Mouse (Mus musculus): Measurements from ENCODE around the gene Aldh3b2.

Gene Aldh3b2

DNA sequence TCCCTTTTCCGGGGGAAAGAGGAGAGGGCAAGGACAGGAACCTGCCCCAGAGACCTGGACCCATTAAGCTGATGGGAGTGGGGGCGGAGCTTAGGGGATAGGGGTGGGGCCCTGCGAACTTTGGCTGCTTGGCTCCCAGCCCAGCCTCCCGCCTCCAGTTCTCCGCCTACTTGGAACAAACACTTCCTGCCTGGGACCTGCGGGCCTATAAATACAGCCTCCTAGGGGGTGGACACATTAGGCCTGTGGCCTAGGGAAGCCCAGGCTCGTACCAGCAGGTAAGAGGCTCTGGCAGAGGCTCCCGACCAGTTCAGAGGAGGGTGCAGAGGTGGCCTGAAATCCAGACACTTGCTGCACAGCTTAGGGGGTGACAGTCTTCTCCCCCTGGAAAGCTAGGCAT lies 14.2 kb downstream of the Aldh3b2 start, which contains the start of gene Acy3:
Acy3 (plus strand) TSS at position 237 of the 400 bp plus-strand sequence.
- DNase-seq (ENCODE audit: low read depth, low spot score), result peak; percentile 31

DNA sequence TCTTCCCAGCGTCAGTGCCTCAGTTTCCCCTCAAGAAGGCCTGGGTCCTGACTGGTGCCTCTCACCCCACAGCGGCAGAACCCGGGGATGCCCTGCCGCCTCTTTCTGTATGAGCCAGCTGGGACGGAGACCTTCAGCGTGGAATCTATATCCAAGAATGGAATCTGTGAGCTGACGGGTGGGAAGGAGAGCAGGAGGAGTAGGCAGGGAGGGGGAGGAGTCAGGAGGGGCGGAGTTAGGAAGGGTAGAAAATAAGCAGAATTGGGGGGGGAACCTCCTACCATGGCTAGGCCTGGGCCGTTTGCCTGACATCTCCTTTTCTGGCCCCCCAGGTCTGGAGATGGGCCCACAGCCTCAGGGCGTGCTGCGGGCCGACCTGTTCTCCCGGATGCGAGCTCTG lies 15.9 kb downstream of the Aldh3b2 start:
- no peak for DNase-seq (ENCODE audit: low read depth, low spot score)

DNA sequence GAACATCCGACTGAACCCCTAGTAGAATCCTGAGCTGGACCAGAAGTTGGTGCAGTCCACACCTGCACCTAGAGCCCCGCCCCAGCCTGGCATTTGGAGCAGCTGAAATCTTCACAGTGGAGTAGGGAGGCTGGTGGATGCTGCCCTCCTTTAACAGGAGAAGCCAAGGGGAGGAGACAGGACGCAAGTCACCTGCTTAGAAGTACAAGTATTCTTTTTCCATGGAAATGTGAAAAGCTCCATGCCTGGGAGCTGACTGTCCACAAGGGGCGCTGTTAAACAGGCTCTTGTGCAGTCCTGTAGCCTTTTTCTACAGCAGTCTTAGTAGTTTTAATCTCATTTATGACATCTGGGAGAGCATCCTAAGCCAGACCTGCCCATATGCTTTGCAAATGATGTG lies 16.6 kb downstream of the Aldh3b2 start:
- DNase-seq (ENCODE audit: low read depth, low spot score), result no peak

DNA sequence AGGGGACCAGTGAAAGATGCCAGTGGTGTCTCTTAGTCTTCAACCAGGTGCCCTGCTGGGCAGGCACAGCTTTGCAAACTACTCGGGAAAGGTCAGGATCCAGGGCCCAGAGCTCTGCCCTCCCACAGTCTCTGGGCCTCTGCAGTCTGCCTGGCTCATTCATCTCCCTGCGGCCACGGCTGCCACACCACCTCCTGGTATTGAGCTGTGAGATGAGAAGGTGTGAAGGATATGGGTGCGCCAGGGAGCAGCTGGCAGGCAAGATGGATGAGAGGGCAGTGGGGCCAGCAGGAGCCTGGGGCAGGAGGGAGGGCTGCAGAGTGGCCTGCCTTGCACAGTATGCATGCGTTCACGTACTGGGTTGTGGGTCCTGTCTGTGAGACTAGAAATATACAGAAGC lies 18.7 kb downstream of the Aldh3b2 start:
- no peak for DNase-seq (ENCODE audit: low read depth, low spot score)

DNA sequence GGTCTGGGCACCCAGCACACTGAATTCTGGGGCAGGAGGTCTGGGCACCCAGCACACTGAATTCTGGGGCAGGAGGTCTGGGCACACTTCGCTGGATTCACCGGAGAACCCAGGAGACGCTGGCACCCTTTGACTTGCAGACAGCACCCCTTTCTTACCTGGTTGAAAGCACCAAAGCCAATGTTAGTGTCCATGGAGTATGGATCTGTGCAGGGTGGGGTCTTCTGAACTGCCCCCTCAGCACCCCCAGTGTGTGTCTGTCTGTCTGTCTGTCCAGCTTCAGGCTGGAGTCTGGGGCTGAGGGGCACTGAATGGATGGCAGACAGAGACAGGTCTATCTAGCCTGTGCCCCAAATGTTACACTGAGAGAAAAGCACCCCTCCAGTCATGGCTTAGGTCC lies 19.4 kb downstream of the Aldh3b2 start:
- no peak for DNase-seq (ENCODE audit: low read depth, low spot score)

DNA sequence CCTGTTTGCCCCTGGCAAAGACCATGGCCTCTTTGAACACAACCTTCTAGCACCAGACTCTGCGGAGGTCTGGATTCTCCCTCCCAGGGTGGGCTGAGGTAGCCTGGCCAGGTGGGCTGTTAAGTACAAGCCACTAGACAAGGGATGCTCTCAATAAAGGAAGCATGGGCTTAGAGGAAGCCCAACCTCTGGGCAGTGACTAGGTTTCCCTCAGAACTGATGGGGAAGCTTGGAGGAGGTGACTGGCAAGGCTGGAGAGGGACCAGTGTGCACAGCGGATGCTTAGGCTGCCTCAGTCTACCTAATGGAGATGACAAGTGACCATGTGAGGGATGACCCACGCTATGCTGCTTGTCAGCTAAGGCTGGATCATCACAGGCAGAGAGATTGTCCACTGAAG lies 19.8 kb downstream of the Aldh3b2 start:
- no peak for DNase-seq (ENCODE audit: low read depth, low spot score)

DNA sequence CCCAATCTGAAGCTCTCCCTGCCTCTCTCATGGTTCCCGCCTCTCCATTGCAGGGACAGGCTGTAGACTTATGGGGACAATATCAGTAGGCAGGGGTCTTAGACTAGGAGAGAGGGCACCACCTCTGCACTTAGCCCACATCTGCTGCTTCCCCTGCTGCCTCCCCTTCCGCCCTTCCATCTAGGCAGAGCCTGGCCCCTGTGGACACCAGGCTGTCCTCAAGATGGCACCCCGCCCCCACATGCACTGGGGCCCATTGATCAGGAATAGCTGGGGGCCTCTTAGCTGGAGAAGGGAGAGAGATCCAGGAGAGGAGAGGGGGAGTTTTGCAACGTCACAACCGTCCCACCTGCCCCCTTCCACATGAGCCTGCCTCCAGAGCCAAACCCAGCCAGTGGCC lies 20.3 kb downstream of the Aldh3b2 start, which contains the start of gene Tbx10:
Tbx10 (plus strand) TSS at position 337 of the 400 bp plus-strand sequence.
- DNase-seq (ENCODE audit: low read depth, low spot score), result no peak

DNA sequence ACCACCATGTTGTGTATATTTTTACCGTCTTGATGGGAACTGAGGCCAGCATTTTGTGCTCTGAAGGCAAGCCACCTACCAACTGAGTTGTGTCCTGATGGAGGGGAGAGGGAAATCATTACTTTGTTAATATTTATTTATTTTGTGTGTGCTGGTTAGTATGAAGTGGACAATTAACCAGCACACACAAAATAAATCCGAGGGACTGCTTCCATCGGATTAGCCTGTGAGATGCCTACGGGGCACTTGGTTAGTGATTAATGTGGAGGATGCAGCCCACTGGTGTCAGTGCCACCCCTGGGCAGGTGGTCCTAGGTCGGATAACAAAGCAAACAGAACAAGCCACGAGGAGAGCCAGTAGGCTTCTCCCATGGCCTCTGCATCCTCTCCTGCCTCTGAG lies 22.8 kb downstream of the Aldh3b2 start:
- DNase-seq (ENCODE audit: low read depth, low spot score), result no peak

DNA sequence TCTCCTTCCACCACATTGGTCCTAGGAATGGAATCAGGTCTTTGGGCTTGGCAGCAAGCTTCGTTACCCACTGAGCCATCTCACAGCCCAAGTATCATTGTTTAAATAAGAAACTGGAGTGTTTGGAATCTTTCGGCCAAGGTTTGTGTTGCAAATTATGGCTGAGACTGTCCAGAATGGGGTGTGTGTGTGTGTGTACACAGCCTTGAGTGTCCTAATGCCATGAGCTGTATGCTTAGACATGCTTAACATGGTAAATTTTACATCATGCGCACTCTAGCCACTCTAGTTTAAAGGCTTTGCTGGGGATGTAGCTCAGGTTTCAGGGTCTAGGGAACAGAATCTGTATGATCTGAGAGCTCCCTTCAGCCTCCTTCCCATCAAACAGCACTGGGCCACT lies 23.4 kb downstream of the Aldh3b2 start:
- no peak for DNase-seq (ENCODE audit: low read depth, low spot score)

DNA sequence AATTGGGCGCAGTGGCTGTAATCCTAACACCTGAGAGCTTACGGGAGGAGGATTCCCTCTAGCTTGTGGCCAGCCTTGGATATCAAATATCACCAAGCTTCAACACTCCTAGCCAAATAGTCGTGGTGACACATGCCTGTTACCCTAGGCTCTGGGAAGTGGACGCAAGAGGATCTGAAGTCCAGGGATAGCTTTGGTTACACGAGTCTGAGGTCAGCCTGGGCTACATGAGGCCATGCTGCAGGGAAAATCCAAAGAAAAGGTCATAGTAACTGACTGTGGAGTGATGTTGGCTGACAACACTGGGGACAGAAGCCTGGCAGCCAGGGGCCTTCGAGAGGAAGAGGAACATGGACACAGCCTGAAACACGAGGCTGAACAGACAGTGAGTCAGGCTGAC lies 24.0 kb downstream of the Aldh3b2 start:
- no peak for DNase-seq (ENCODE audit: low read depth, low spot score)

DNA sequence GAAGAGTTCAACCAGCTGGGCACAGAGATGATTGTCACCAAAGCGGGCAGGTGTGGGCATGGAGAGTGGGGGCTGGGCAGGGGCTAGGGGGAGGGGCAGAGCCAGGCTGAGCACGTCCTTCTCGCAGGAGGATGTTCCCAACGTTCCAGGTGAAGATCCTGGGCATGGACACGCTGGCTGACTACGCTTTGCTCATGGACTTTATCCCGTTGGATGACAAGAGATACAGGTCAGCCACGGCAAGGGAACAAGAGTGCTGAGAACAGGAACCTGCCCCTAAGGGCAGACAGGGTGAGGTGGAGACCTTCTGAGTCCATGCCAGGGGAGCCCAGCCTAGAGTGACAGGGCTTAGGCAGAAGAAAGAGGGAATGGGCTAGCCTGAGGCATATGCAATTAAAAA lies 24.6 kb downstream of the Aldh3b2 start:
- no peak for DNase-seq (ENCODE audit: low read depth, low spot score)

DNA sequence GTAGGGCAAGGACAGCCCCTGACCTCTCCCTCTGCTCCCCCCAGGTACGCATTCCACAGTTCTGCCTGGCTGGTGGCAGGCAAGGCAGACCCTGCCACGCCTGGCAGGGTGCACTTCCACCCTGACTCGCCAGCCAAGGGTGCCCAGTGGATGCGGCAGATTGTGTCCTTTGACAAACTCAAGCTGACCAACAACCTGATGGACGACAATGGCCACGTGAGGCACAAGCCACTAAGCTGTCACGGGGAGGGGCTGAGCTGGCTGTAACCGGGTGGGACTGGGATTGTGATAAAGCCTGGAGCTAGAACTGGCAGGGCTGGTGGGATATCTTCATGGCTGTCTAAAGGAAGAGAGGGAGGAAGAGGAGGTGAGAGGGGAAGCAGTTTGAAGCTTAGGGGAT lies 25.1 kb downstream of the Aldh3b2 start:
- no peak for DNase-seq (ENCODE audit: low read depth, low spot score)

DNA sequence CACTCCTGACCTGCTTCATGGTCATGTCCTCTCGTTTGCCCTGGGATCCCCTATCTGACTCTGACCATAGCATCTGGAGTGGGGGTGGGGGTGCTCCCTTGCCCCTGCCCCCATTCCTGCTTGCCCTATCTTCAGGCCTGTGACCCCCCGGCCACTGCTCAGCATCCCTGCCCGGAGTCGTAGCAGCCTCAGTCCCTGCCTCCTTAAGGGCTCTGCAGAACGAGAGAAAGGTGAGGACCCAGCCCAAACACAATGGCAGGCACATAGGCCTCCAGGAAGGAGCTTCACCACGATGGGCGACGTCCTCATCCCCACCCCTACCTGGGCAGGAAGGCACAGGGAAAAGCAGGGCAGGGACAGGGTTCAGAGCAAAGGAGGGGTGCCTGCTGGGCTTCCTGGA lies 26.2 kb downstream of the Aldh3b2 start:
- no peak for DNase-seq (ENCODE audit: low read depth, low spot score)

DNA sequence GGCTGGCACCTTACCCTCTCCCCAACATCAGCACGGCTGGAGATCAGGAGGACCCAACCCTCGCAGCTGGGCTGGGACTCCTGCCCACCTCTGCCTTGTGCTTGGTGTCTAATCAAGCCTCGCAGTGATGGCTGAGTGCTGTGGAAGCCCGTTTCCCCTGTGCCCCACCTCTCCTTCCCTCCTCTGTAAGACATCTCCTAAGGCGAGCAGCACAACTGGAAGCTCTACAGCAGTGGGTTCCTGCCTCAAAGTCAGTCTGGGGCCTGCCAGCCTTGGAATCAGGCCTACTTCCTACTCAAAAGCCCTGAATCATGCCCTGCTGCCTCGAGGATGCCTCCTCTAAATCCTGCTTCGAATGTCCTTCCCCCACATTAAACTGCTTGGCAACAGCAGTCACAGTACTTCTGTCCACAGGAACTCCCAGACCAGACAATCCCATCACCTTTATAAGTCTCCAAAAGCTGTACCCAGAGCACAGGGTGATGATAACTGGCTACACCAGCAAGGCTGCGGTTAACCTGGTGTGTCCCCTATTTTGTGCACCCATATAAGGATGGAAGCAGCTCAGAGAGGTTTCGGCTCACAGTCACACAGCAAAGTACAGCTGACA lies 27.1 kb downstream of the Aldh3b2 start:
- DNase-seq (ENCODE audit: low read depth, low spot score), result no peak

DNA sequence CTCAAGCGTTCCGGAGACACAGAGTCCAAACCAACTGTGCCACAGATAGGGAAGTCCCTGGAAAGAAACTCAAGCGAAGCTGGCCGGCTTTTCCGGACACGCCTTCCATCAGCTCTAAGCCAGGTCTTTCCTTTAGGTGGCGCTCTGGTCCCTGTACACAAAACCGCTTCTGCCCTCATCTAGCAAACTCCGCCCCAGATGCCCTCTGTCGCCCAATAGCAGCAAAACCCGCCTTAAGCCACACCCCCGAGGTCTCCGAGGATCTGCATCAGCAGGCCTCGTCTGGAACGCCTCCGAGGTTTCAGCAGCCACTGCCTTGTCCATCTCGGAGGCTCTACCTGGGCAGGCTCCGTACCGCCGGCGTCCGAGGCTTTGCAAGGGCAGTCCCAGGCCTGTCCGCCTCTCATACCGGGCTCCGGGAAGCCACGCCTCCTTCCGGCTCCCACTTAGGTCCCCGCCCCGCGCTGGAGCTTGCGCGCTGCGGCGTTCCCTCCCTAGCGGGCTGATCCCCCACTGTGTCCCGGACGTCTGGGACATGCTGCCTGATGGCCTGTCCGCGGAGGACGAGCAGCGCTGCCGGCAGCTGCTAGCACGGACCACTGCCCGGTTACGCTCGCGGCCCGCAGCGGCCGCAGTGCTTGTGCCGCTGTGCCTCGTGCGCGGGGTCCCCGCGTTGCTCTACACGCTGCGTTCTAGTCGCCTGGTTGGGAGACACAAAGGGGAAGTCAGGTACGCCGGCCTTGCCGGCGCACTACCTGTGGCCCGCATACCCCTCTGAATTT lies 28.2 kb downstream of the Aldh3b2 start, which contains the start of the genes Nudt8 and Gm49405:
Nudt8 (plus strand) TSS at position 462 of the 782 bp plus-strand sequence.
Gm49405 (plus strand) TSS at position 508 of the 782 bp plus-strand sequence.
- DNase-seq (ENCODE audit: low read depth, low spot score), result peak; percentile 98

DNA sequence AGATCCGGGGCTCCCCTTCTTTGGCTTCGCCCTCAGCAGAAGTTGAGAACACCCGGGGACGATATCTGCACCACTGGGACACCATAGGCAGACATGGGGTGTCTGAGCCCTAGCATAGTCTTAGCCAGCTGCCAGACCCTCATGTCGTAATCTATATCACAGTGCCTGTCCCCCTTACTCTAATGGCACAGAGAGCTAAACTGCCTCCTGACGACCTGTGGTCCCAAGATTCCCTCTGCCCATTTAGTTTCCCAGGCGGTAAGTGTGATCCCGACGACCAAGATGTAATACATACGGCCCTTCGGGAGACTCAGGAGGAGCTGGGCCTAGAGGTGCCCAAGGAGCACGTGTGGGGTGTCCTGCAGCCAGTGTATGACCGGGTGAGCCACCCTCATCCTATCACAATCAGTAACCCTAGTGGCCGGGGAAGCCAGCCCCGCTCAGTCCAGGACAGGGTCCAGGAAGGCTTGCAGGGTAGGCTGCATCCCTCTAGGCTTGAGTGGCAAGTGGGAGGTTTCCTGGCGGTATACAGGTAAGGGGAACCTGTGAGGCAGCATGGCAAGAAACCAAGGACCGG lies 28.9 kb downstream of the Aldh3b2 start:
- DNase-seq (ENCODE audit: low read depth, low spot score), result no peak

DNA sequence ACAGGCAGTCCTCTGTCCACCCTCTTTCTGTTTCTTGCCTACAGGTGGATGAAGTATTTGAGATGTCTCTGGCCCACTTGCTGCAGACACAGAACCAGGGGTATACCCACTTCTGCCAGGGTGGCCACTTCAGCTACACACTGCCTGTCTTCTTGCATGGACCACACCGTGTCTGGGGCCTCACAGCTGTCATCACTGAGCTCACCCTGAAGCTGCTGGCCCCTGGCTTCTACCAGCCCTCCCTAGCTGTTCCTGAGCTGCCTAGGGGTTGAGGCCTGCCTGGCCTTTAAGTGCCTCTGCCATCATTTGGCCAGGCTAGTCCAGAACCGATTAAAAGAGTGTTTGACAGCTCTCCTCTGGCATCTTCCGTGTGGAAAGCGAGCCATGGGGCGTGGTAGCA lies 29.6 kb downstream of the Aldh3b2 start:
- no peak for DNase-seq (ENCODE audit: low read depth, low spot score)

DNA sequence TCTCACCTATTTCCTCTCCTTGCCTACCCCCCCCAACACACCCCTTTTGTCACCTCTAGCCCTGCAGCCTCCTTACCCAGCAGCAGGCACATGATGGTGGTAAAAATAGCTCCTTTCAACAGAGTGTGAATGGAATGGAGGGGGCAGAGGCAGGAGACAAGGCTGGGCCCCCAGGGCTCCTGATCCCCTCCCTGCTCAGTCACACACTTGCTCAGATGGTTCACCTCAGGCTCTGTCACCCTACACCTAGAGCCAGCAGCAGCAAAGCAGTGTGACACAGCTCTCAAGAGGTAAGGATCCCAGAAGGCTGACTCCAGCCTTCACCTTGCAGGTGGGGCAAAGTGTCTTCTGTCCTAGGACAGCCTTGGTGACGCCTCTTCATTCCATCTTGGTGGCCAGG lies 31.0 kb downstream of the Aldh3b2 start, which contains the start of gene Doc2g:
Doc2g (plus strand) TSS at position 202 of the 400 bp plus-strand sequence.
- no peak for DNase-seq (ENCODE audit: low read depth, low spot score)

DNA sequence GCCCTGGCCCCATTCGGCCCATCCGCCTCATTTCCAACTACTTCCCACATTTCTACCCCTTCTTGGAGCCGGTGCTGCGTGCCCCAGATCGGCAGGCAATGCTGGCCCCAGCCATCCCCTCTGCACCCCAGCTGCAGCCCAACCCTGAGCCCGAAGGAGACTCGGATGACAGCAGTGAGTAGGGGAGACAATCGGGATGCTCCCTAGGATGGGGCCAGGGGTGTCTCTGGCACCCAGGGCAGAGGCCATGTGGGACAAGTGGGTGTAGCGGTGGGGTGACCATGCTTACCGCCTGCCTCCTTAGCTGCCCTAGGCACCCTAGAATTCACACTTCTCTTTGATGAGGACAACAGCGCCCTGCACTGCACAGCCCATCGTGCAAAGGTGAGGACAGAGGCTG lies 31.5 kb downstream of the Aldh3b2 start:
- DNase-seq (ENCODE audit: low read depth, low spot score), result no peak

DNA sequence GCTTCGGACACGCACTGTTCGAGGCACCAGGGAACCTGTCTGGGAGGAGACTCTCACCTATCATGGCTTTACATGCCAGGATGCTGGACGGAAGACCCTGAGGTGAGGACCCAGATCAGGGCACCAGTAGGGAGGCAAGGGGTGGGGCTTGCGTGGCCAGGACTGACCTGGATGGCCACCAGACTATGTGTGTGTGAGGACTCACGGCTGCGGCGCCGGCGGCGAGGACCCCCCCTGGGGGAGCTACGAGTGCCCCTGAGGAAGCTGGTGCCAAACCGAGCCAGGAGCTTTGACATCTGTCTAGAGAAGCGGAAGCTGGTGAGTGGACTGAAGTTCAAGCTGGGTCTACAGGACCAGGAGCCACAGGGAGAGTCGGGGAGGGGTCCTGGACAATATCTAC lies 32.2 kb downstream of the Aldh3b2 start:
- DNase-seq (ENCODE audit: low read depth, low spot score), result no peak

DNA sequence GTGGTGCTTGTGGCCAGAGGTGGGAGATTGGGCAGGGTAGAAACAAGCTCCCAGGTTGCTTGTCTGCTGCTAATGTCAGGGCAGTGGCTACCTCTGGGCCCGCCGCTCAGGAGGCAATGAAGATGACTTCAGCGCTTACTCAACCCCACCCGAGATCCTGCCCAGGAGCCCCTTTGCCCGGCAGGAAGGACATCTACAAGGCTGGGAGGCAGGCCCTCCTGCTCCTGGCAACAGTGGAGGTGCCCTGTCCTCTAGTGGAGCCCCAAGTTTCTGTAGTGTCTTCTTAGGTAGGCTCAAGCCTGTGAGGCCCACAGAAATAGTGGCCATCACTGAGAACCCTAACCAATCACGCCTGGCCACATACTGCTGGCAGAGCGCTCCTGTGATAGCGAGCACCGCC lies 33.0 kb downstream of the Aldh3b2 start:
- DNase-seq (ENCODE audit: low read depth, low spot score), result no peak

DNA sequence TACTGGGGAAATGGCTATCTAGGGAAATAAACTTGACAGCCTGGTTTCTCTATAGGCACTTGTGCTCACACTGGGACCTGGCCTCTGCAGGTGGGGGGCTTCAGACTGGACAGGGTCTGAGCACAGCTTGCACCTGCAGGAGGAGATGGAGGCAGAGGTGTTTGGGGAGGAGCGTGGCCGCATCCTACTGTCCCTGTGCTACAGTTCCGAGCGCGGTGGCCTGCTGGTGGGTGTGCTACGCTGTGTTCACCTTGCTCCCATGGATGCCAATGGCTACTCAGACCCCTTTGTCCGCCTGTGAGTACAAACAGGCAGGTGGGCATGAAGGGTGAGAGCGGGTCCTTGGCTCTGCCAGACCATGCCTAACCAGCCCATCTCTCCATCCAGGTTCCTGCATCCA lies 33.8 kb downstream of the Aldh3b2 start:
- DNase-seq (ENCODE audit: low read depth, low spot score), result no peak

DNA sequence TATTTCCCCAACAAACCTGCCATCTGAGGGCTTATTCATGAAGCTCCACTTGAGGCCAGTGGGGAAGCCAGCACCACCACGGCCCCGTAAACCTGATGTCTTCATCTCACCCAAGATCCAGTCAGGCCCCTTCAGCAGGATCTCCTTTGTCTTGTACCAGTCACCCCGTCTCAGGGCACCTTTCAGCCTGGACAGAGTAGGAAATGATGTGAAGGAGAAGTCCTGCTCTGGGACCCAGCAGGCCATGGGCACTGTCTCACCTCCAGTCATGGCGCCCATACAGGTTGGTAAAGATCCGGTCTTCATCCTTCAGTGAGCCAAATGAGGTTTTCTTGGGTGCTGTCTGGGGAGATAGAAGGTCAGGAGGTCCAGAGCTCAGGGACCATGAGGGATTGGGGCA lies 39.0 kb downstream of the Aldh3b2 start:
- no peak for DNase-seq (ENCODE audit: low read depth, low spot score)

Data from CD4-positive, CD25-positive, alpha-beta regulatory T cell, adult 2 months (primary cell).